Mouse (Mus musculus) liver, embryonic 14.5 days (tissue): ENCODE data around the gene Tnip3.

Experiments
- CTCF ChIP-seq: IDR thresholded peaks from 2 replicates; pipeline ENCODE4 v1.5.1; 2016; ENCODE audit warnings: antibody characterized with exemption, low read depth, control low read depth
- EP300 ChIP-seq: IDR thresholded peaks from 2 replicates; pipeline ENCODE4 v1.6.1; 2016; ENCODE audit warnings: antibody characterized with exemption, low read depth

DNA sequence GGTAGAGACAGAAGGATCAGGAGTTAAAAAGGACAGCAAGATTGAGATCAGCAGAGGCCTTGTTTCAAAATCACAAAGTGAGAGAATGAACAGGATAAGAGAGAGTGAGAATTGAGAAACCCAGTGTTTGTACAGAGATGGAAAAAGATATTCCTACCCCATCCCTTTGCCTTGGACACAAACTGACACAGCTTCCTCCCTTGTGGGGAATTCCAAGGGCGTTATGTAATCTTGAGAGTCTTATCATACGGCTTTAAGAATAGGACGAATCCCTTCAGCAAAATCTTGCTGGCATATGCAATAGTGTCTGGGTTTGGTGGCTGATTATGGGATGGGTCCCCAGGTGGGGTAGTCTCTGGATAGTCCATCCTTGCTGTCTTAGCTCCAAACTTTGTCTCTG lies 16.0 kb downstream of the Tnip3 start:
- no peak for TF ChIP-seq EP300
- TF ChIP-seq CTCF, result no peak
